Mouse (Mus musculus) hematopoietic multipotent progenitor cell, adult 10-12 weeks (in vitro differentiated cells): ENCODE results near the gene Mfap3l. TPM values are rescaled to one million over a fixed set of nuclear protein-coding genes. Genes with fewer than 3 reads are reported as not detected.

Source experiments
- polyA plus RNA-seq: library from polyadenylated mRNA; stranded (reverse); fragments of >175 nt; gene quantifications from 2 replicates; pipeline ENCODE4 v1.2.3, GENCODE M21; 2012; ENCODE audit warnings: low replicate concordance

Mfap3l gene
- polyA plus RNA-seq: 0.04 and 0.10 TPM in 2 replicates

GRCm38 (mm10) chr8:60632250-60632932 is at the start of gene Mfap3l:
Gene Mfap3l, plus strand, starts transcription at chr8:60632827.

Other genes with a start within 250 kb of the Mfap3l start
- gene Gm10283, start 129.6 kb upstream of the Mfap3l start, polyA plus RNA-seq: not detected in 2 replicates
- gene Aadat, start 126.9 kb upstream of the Mfap3l start, polyA plus RNA-seq: not detected in 2 replicates